Mouse (Mus musculus) cerebellum, postnatal 14 days (tissue): ENCODE results near the gene Fen1.

ENCODE experiments used
- DNase-seq, 2 experiments: peaks; one replicate each; pipeline ENCODE4 v3.0.0; 2021; ENCODE audit warnings: mixed read lengths in 2 of 2

The Fen1 gene

DNA sequence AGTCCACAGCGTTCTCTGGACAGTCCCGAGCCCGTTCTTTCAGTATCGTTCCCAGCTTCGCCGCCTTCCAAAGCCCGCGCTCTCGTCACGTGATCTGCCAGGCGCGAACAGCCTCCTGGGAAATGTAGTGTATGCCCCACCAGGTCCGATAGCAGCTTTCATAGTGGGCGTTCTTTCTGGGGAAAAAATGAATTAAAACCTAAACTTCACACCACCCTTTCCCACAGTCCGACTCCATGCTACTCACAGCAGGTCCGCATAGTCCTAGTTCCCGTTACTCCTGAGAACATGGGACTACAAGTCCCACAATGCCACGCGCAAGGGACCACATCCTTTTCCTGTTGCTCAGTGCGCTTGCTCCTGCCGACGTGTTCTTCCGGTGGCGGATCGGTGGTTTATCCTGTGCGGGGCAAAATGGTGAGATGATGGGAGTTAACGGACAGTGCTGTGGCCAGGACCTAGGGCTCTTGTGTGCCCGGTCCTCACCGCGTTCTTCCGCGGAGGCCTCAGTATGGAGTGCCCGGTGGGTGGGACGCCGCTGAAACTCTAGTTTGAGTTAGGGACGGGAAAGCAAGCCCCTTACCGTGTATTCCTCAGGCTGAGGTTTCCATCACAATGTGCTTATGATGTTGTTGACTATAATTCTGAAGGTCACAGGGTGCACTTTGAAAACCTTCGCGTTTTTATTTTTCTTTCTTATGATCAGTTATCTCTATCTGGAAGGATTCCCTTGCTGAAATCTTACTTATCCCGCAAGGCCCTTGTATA, at the start of gene Fen1, which contains the start of gene Tmem258:
Fen1 (minus strand) TSS at position 322 of the 768 bp plus-strand sequence.
Tmem258 (plus strand) TSS at position 167 of the 768 bp plus-strand sequence.
- DNase-seq = peak; percentile 95 to 96

DNA sequence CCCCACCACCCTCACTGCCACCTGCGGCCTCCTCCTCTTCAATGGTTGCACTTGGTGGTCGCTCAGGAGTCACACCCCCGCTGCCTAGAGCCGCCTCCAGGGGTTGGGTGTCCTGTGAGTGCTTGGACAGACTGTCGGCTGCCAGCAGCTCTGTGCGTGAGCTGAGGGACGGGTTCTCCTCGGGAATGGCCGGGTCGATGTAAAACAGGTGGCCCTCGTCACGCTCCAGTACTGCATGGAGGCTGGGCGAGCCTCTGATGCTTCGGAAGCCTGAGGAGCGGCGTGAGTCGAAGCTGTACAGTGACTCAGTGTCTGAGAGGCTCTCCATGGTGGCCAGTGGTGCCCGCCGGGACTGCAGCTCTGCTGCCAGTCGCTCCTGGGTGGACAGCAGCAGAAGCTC, 44.2 kb upstream of the Fen1 start:
- DNase-seq = no peak

DNA sequence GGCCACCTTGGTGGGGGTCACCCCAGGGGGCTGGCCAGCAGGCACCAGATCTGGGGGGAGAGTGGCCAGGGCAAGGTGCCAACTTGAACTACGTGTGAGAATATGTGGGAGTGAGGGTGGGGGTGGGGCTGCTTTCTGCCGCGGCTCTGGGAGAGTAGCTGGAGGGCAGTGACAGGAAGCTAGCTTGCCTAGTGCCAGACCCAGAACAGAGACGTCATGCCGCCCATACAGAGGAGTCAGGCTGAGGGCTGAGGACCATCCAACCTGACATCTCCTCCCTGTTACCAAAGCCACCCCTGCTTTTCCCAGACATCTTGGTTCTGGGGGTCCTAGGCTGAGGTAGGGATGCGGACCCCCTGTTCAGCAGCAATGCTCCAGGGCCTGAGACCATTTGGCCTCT, 43.2 kb upstream of the Fen1 start:
- DNase-seq = no peak

DNA sequence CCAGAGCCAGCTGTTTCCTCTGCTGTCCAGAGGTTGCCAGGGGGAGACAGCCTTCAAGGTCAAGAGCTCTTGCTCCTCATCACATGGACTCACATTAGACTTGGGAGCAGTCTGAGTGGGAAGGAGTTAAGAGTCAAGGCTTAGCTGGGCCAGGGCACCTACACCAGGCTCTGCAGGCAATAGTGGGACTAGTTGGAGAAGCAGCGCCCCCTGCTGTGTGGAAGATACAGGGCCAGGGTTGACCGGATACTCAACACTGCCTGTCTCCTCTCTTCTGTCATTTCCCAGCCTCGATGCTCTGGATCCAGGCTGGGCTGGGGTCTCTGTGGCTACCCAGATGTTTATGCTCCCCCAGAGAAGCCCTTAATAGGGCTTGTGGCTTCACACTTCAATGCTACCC, 40.2 kb upstream of the Fen1 start:
- peak; percentile 27 to 70 for DNase-seq

DNA sequence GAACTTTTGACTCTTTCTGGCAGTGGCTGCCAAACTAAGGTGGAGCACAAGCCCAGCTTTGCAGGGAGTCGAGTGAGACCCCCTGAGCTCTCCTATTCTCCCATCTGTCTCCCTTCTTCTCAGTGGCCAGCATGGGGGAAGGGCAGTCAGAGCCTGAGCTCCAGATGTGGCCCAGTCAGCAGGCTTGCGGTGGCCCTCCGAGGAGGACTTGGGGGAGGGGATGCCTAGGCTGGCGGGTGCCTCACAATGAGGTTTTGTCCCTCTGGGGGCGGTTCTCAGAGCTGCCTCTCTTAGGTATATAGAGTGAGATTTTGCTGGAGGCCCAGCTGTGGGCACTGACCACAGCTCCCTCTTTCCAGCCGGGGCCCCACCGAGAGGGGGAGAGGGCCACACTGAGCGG, 38.9 kb upstream of the Fen1 start:
- no peak for DNase-seq

GRCm38 (mm10) chr19:10240654-10241305, 36.8 kb upstream of the Fen1 start, which contains the start of gene Myrf:
Gene Myrf, minus strand, starts transcription at chr19:10240748.
- DNase-seq = peak; percentile 73 to 83

DNA sequence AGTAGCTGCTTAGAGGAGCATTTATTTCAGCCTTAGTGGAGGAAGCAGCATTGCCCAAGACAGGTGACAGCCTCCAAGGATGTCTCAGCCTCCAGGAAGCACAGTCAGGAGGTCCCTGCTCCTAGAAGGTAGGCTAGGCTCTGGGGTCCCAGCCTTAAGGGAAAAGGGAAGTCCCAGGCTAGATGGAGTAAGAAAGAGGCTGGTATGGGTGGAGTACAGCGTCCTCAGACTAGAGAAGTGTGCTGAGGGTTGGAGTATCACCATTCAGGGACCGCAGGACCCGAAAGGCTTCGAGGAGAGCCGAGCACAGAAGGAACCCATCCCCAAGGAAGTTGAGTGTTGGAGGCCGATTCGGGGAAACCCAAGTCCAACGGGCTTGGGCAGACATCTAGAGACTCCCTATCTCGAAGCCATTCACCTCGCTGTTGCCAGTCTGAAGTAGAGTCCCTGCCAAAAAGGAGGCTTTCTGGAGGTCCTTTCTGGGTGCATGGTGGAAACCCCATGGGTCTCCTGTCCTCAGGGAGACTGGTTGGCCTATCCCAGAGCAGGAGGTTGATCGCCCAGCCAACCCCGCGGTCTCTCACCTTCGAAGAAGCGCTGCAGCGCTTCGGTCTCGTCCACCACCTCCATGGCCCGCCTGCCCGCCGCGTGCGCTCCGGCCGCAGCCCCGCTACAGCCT, 36.1 kb upstream of the Fen1 start:
- no peak for DNase-seq

DNA sequence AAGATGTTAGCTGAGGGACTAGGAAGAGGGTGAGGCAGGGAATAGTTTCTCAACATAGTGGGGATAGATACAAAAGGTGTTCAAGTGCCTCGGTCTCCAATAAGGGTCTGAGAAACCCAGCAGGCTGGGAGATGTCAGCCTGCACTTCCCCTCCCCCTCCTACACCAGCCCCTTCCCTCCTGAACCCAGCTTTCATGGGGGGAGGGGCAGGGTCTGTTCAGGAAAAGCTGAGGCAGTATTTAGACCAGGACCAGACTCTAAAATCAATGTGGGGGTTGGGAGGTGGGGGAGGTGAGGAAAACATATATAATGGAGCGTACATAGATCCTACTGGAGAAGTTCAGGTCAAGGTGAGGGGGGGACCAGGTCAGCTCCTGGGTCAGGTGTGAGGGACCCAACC, 35.5 kb upstream of the Fen1 start:
- DNase-seq = no peak

DNA sequence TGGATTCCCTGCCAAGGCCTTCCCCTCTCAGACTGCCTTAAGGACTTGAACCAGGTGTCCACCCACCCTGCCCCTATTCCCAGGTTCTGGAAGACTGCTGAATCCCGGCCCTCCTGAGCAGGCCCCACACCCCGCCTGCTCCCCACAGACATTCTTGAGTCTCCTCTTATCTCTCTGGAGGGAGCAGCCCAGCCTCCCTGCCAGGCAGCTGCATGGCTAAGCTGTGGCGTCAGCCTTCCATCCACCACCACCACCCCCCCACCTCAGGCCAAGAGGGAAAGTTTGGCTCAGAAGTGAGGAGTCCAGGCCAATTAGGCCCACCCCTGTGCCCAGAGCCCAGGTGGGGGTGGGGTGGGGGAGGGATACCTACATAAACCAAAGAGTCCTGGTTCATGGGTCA, 34.5 kb upstream of the Fen1 start:
- DNase-seq = no peak

GRCm38 (mm10) chr19:10235784-10236565, 32.0 kb upstream of the Fen1 start:
- no peak for DNase-seq

GRCm38 (mm10) chr19:10232327-10233017, 28.5 kb upstream of the Fen1 start:
- DNase-seq = no peak

DNA sequence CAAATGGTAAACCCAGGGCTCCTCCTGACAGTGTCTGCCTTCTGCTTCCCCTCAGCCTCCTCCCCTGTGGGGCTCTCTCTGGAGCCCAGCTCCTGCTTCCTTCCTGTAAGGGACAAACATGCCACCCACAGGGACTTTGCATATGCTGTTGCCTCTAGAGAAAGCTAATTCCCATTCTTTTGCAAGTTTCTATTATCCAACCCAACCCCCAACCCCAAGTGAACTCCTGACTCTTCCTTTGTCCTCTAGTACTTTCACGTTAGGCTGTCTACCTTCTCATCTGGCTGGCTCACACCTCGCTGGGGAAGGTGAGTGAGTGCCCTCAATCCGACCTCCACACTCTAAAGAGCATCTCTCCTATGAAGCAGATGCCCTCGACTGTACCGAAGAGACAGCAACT, 27.9 kb upstream of the Fen1 start:
- no peak for DNase-seq

DNA sequence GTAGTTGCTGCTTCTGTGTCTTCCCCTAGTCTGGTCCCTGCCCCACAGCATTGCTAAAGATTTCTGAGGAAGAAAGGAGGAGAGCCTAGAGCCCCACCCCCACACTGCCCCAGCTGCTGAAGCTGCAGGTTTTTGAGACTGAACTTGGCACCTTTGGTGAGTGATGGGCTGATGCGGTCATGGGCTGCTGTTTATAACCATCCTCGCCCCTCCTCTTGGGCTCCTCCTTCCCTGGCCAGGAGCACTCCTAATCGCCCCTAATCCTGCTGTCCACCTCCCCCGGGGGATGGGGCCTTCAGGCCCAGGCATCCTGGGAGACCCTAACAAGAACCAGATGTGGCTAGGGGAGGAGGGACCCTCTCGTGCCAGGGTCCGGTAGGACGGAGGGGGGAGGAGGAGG, 27.0 kb upstream of the Fen1 start:
- no peak for DNase-seq

DNA sequence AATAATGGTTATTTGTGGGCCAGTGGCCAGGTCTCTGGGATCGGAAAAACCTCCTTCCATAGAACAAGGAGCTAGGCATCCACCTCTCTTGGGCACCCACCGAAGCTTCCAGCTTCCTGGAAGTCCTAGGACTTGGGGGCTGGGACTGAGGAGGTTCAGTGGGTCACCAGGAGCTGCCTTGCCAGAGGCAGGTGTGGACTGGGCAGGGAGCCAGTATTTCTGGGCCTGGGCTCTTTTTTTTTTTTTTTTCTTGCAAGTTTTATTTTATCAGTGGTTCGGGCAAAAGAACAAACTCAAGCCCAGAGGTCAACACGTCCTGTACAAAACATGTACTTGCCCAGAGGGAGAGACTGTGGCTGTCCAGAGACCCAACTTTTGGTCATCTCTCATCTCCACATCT, 21.8 kb upstream of the Fen1 start:
- DNase-seq = peak in 1 of 2 experiments; percentile 22

DNA sequence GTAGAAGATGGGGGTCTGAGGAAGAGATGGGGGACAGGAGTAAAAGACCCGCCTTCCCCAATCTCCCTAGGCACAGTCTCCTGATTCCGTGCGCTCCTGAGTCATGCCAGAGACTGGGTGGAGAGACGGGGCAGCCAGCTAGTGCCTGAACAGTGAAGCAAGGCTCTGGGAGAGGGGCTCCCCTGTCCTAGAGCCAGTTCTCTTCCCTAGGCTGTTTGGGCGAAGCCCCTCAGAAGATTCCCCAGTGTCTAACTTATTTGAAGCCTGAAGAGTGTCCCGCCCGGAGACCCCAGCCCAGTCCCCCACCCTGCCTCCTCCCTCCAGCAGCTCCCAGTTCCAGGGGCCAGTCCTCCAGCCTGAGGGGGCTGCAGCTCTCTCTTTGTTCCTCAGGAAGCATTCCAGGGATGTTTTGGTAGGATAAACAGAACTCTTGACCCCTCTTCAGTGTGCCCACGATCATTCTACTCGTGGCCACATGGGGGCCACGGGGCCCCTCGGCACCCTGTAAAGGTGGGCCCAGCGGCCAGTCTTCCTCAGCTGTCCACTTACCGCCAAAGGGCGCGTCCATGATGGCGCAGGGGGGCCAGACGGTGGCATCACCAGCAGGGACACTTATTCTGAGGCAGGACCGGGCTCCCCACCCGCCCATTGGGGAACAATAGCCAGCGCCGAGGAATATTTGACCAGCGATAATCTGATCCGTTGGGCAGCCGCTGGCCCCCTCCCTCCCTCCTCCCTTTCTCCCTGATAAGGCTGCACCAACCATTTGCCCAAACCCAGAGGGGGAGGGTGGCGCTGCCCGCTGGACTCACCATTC, 20.9 kb upstream of the Fen1 start:
- DNase-seq = no peak

- DNase-seq = no peak
Observed at GRCm38 (mm10) chr19:10223561-10223960, 19.6 kb upstream of the Fen1 start.

GRCm38 (mm10) chr19:10222656-10223055, 18.7 kb upstream of the Fen1 start:
- no peak for DNase-seq

DNA sequence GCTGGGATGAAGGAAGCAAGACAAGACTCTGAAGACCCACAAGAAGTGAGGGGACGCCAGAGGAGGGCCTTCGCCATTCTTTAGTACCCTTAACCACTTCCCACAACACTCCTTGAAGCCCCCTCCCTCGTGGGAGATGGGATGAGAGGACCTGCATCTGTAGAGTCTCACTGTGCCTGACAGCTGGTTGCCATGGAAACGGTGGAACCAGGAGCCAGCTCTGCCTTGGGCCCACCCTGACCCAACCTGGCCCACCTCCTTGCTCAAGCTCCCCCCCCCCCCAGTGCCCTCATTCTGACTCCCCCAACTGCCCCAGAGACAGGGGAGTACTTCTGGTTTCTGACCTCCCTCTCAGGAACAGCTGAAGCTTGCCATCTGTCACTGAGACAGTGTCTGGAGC, 17.6 kb upstream of the Fen1 start:
- no peak for DNase-seq

GRCm38 (mm10) chr19:10219593-10219992, 15.6 kb upstream of the Fen1 start:
- DNase-seq = no peak

DNA sequence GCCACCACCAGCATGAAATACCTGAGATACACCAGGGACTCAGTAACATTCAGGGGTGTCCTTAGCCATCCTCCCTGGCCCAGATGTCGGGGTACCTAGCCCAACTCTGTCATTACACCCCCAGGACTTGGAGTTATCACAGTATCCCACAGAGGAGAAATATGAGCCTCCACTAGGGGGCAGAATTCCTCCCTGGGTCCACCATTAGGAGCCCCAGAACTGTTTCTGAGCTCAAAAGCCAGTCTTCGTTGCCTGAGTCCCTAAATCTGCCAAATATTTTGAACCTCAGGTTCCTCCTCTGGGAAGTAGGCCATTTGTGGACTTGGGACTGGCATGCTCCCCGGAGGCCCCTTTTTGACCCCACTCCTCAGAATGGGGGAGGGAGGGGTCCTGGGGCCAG, 15.1 kb upstream of the Fen1 start:
- DNase-seq = peak; percentile 58 to 69

DNA sequence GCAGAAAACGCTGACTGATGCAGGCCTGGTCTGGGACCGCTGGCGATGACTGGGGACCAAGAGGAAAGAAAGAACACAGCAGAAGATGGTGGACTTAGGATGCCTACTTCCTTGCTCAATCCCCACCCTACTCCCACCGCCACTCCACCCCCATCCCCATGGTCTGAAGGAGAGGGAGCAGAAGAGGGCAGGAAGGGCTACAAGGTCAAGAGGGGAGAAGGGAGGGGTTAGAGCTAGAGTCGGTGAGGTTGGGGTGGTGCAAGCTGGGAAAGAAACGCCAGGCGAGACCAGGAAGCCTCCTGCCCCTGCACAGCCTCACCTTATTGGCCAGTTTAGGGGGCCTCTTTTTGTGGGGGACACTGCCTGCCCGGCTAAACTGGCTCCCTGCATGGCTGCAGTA, 12.1 kb upstream of the Fen1 start:
- DNase-seq = no peak
